Mouse (Mus musculus): ENCODE results near the gene Dclk1. TPM values are rescaled to one million over a fixed set of nuclear protein-coding genes. Genes with fewer than 3 reads are reported as not detected.

Dclk1 gene
- total and polyA plus RNA-seq, 2 experiments from 2014 or later, result 213 to 214 TPM

- DNase-seq (ENCODE audit: low spot score) (no peak), ATAC-seq (no peak)
- H3K27ac ChIP-seq, result no peak overlapping the region
- H3K27me3 ChIP-seq (ENCODE audit: insufficient read depth, low read length), result no peaks in the 10 kb centered on the region
- no peak for TF ChIP-seq CTCF (IDR thresholded peaks at IDR 0.05; ENCODE audit: low read depth)
- 86% methylated on average over 1 of the region's 1 CpGs for WGBS
- H3K36me3 ChIP-seq (ENCODE audit: insufficient read depth, low read length), result no peaks in the 10 kb centered on the region
- H3K4me2 ChIP-seq (ENCODE audit: low read depth, low read length), result no peak overlapping the region
- H3K9me3 ChIP-seq (ENCODE audit: low read length), result no peaks in the 10 kb centered on the region
- H3K4me1 ChIP-seq (ENCODE audit: insufficient read depth, low read length), result no peaks in the 10 kb centered on the region
- no peak overlapping the region for H3K9ac ChIP-seq (replicated peaks; ENCODE audit: low read length)
- H3K4me3 ChIP-seq (ENCODE audit: low read length), result no peak overlapping the region
Measured at GRCm38 (mm10) chr3:55558570-55558969, 316.4 kb downstream of the Dclk1 start.

- Histone ChIP-seq H3K4me2 (ENCODE audit: low read depth, low read length) (no peak overlapping the region), H3K27me3 (ENCODE audit: insufficient read depth, low read length) (no peaks in the 10 kb centered on the region), H3K9ac (replicated peaks; ENCODE audit: low read length) (no peak overlapping the region), H3K4me1 (ENCODE audit: insufficient read depth, low read length) (0 out of 2 replicates have a peak, but pooled peaks cover 3% of the 10 kb centered on the region), H3K9me3 (ENCODE audit: low read length) (no peaks in the 10 kb centered on the region), H3K27ac (no peak overlapping the region), H3K36me3 (ENCODE audit: insufficient read depth, low read length) (no peaks in the 10 kb centered on the region), H3K4me3 (ENCODE audit: low read length) (no peak overlapping the region)
- no peak for DNase-seq (ENCODE audit: low spot score)
- 0 out of 2 replicates have a peak, but pooled peaks have one; percentile 13 for TF ChIP-seq CTCF (IDR thresholded peaks at IDR 0.05; ENCODE audit: low read depth)
- WGBS, result 94% methylated on average over 3 of the region's 3 CpGs
- no peak for ATAC-seq
Measured at GRCm38 (mm10) chr3:55567476-55567875, 325.3 kb downstream of the Dclk1 start.

- TF ChIP-seq CTCF (IDR thresholded peaks at IDR 0.05; ENCODE audit: low read depth), result no peak
- WGBS, result 60% methylated on average over 10 of the region's 10 CpGs
- no peak overlapping the region for H3K4me2 ChIP-seq (ENCODE audit: low read depth, low read length)
- ATAC-seq (no peak), DNase-seq (ENCODE audit: low spot score) (no peak)
- no peaks in the 10 kb centered on the region for H3K9me3 ChIP-seq (ENCODE audit: low read length)
- no peaks in the 10 kb centered on the region for H3K27me3 ChIP-seq (ENCODE audit: insufficient read depth, low read length)
- H3K9ac ChIP-seq (replicated peaks; ENCODE audit: low read length), result no peak overlapping the region
- no peak overlapping the region for H3K4me3 ChIP-seq (ENCODE audit: low read length)
- H3K27ac ChIP-seq, result no peak overlapping the region
- no peaks in the 10 kb centered on the region for H3K36me3 ChIP-seq (ENCODE audit: insufficient read depth, low read length)
- H3K4me1 ChIP-seq (ENCODE audit: insufficient read depth, low read length), result 0 out of 2 replicates have a peak, but pooled peaks cover 3% of the 10 kb centered on the region
Measured at GRCm38 (mm10) chr3:55569539-55569938, 327.4 kb downstream of the Dclk1 start.

GRCm38 (mm10) chr3:55571034-55571433 is 328.9 kb downstream of the Dclk1 start:
- no peak for TF ChIP-seq CTCF (IDR thresholded peaks at IDR 0.05; ENCODE audit: low read depth)
- Histone ChIP-seq H3K36me3 (ENCODE audit: insufficient read depth, low read length) (no peaks in the 10 kb centered on the region), H3K4me1 (ENCODE audit: insufficient read depth, low read length) (0 out of 2 replicates have a peak, but pooled peaks cover 3% of the 10 kb centered on the region), H3K9ac (replicated peaks; ENCODE audit: low read length) (no peak overlapping the region), H3K4me2 (ENCODE audit: low read depth, low read length) (no peak overlapping the region), H3K27me3 (ENCODE audit: insufficient read depth, low read length) (no peaks in the 10 kb centered on the region), H3K27ac (no peak overlapping the region), H3K9me3 (ENCODE audit: low read length) (no peaks in the 10 kb centered on the region), H3K4me3 (ENCODE audit: low read length) (no peak overlapping the region)
- ATAC-seq (no peak), DNase-seq (ENCODE audit: low spot score) (no peak)
- 74% methylated on average over 3 of the region's 3 CpGs for WGBS

GRCm38 (mm10) chr3:55571552-55572296 is 329.6 kb downstream of the Dclk1 start:
- peak overlapping the region; percentile 37; the same call in 1 of the 2 replicates for H3K27ac ChIP-seq
- 0 out of 2 replicates have a peak overlapping the region, but pooled peaks have one; percentile 3 for H3K9ac ChIP-seq (replicated peaks; ENCODE audit: low read length)
- ATAC-seq (0 out of 2 replicates have a peak, but pooled peaks have one; percentile 47), DNase-seq (ENCODE audit: low spot score) (peak; percentile 62)
- no peaks in the 10 kb centered on the region for H3K36me3 ChIP-seq (ENCODE audit: insufficient read depth, low read length)
- TF ChIP-seq CTCF (IDR thresholded peaks at IDR 0.05; ENCODE audit: low read depth), result no peak
- 33% methylated on average over 11 of the region's 11 CpGs for WGBS
- no peak overlapping the region for H3K4me2 ChIP-seq (ENCODE audit: low read depth, low read length)
- H3K4me3 ChIP-seq (ENCODE audit: low read length), result no peak overlapping the region
- no peaks in the 10 kb centered on the region for H3K9me3 ChIP-seq (ENCODE audit: low read length)
- H3K4me1 ChIP-seq (ENCODE audit: insufficient read depth, low read length), result 0 out of 2 replicates have a peak, but pooled peaks cover 3% of the 10 kb centered on the region
- no peaks in the 10 kb centered on the region for H3K27me3 ChIP-seq (ENCODE audit: insufficient read depth, low read length)

- TF ChIP-seq CTCF (IDR thresholded peaks at IDR 0.05; ENCODE audit: low read depth), result no peak
- Histone ChIP-seq H3K9me3 (ENCODE audit: low read length) (no peaks in the 10 kb centered on the region), H3K27me3 (ENCODE audit: insufficient read depth, low read length) (no peaks in the 10 kb centered on the region), H3K4me1 (ENCODE audit: insufficient read depth, low read length) (0 out of 2 replicates have a peak, but pooled peaks cover 3% of the 10 kb centered on the region), H3K9ac (replicated peaks; ENCODE audit: low read length) (0 out of 2 replicates have a peak overlapping the region, but pooled peaks have one; percentile 3), H3K36me3 (ENCODE audit: insufficient read depth, low read length) (no peaks in the 10 kb centered on the region), H3K4me2 (ENCODE audit: low read depth, low read length) (no peak overlapping the region), H3K27ac (peak overlapping the region; percentile 37; the same call in 1 of the 2 replicates), H3K4me3 (ENCODE audit: low read length) (no peak overlapping the region)
- ATAC-seq (0 out of 2 replicates have a peak, but pooled peaks have one; percentile 28), DNase-seq (ENCODE audit: low spot score) (no peak)
- WGBS, result 57% methylated on average over 4 of the region's 4 CpGs
Measured at GRCm38 (mm10) chr3:55572297-55572681, 330.1 kb downstream of the Dclk1 start.

GRCm38 (mm10) chr3:55574003-55574402 is 331.8 kb downstream of the Dclk1 start:
- Histone ChIP-seq H3K27ac (no peak overlapping the region), H3K27me3 (ENCODE audit: insufficient read depth, low read length) (no peaks in the 10 kb centered on the region), H3K4me3 (ENCODE audit: low read length) (no peak overlapping the region), H3K9ac (replicated peaks; ENCODE audit: low read length) (no peak overlapping the region), H3K4me1 (ENCODE audit: insufficient read depth, low read length) (0 out of 2 replicates have a peak, but pooled peaks cover 3% of the 10 kb centered on the region), H3K9me3 (ENCODE audit: low read length) (no peaks in the 10 kb centered on the region), H3K4me2 (ENCODE audit: low read depth, low read length) (no peak overlapping the region), H3K36me3 (ENCODE audit: insufficient read depth, low read length) (no peaks in the 10 kb centered on the region)
- WGBS, result 55% methylated on average over 4 of the region's 4 CpGs
- no peak for ATAC-seq
- TF ChIP-seq CTCF (IDR thresholded peaks at IDR 0.05; ENCODE audit: low read depth), result peak; percentile 36; the same call in 1 of the 2 replicates
- DNase-seq (ENCODE audit: low spot score), result peak; percentile 36

Measured in hindbrain, postnatal 0 days (tissue).